Mouse (Mus musculus): ENCODE data around the gene Nudt14.

Nudt14 gene

DNA sequence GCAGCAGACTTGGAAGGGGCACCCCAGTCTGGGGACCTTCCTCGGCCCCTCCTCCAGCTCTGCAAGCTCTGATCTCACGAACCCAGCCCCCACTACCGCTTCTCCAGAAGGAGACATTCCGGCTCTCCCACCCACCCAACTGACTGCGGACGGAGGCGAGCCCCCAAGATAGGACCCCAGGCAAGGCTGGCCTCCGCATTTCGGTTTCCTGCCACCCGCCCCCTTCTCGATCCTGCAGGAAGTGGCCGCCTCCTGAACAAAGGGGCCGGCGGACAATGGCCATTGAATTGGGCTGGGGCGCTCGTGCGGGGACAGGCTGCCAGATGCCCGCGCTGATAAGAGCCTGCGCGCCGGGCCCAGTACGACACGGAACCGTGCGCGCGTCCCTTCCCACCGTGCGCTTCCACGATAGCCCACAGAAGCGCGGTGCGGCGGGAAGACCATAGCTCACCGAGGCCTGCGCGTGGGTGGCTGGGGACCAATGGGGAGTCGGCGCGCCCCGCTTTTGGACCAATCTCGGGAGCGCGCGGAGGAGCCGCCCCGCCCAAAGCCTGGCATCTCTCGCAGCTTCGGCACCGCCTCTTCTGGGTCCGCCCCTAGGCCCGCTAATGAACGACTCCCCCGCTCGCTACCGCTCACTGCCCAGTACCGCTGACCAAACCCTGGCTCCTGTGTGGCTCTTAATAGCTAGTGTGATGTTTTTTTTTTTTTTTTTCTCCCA is 8.3 kb upstream of the Nudt14 start:
- DNase-seq: peak; percentile 93 to 96

- peak; percentile 59 to 72 for DNase-seq
These were observed 5.4 kb upstream of the Nudt14 start for GRCm38 (mm10) chr12:112947307-112947706.

GRCm38 (mm10) chr12:112943669-112944068 is 1.7 kb upstream of the Nudt14 start:
- DNase-seq: no peak

DNA sequence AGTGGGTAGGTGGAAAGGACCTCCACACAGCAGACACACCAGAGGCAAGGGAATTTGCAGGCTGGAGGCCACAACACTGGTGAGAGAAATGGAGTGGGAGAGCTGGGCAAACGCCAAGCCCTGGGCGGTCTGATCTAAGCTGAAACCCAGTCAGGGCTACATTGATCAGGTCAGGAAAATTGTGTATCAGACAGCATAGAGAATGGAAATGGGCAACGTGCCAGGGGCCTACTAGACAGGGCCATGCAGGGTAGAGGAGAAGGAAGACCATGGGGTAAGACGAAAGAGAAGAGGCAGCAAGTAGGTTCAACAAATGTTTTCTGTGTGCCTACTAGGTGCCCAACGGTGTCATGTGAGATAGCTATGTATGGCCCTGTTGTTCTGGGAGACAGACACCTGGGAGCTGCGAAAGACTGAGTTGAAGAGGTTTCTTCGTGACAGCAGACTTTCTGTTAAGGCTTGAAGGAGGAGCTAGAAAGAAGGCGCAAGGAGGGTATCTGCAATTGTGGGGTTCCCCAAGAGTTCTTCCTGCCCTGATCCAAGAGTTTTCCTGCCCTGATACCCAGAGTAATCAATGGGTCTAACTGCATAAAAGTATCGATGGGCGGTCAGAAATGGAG is 658 bp downstream of the Nudt14 start:
- peak in 1 of 2 experiments; percentile 64 for DNase-seq

- DNase-seq: no peak
These were observed 1.2 kb downstream of the Nudt14 start for GRCm38 (mm10) chr12:112940710-112941109.

GRCm38 (mm10) chr12:112940238-112940637 is 1.7 kb downstream of the Nudt14 start:
- DNase-seq: no peak

GRCm38 (mm10) chr12:112938873-112939565 is 2.9 kb downstream of the Nudt14 start:
- DNase-seq: peak; percentile 84 to 87

DNA sequence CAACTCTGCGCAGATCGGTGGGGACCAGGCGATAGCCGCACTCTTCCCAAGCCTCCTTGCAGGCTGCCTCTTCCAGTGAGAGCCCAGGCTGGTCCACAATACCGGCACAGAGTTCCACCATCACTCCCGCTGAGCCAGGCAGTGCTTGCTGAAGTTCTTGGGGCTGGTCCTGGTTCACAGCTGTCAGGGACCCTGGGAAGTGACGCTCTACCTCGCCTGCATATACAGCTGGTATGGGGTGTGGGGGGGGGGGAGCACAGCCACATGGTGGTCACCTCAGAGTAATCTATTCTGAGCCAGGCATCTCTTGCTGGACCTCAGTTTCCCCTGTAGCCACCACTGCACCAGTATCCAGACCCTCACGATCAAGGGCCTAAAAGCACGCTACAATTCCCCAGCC is 3.6 kb downstream of the Nudt14 start:
- DNase-seq: no peak

DNA sequence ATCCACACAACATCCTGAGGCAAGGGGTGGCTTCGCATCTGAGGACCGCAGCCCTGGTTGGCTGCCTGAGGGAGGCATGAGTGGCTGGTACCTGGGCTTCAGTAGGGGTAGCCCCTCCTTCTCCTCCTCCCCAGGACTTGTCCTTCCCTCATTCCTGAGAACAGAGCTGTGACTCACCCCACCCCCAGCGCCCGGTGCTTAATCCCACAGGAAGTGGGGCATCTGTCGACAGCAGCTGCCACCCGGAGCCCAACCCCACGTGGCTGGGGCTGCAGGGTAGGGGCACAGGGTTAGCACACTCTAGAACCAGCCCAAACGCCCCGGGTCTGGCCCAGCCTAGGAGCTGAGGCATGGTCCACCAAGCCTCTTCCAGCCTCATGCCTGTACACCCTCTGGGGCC is 4.0 kb downstream of the Nudt14 start:
- peak in 1 of 2 experiments; percentile 33 for DNase-seq

DNA sequence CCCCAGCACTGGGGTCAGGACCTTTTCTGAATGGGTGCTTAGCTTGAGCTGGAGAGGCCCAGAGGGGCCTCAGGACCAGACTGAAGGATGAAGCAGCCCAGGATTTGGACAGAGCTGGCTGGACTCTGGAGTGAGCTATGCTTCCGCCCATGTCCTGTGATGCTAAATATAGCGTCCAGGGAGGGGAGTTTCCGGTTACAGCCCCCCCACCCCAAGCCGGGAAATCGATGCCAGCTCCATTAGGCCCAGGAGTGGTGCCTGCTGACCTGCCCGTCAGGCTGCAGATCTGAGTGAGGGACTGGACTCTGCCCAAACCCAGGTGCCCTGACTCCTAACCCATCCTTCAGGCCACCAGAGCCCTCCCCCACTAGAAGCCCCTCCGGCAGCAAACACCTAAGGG is 9.3 kb downstream of the Nudt14 start:
- DNase-seq: no peak

DNA sequence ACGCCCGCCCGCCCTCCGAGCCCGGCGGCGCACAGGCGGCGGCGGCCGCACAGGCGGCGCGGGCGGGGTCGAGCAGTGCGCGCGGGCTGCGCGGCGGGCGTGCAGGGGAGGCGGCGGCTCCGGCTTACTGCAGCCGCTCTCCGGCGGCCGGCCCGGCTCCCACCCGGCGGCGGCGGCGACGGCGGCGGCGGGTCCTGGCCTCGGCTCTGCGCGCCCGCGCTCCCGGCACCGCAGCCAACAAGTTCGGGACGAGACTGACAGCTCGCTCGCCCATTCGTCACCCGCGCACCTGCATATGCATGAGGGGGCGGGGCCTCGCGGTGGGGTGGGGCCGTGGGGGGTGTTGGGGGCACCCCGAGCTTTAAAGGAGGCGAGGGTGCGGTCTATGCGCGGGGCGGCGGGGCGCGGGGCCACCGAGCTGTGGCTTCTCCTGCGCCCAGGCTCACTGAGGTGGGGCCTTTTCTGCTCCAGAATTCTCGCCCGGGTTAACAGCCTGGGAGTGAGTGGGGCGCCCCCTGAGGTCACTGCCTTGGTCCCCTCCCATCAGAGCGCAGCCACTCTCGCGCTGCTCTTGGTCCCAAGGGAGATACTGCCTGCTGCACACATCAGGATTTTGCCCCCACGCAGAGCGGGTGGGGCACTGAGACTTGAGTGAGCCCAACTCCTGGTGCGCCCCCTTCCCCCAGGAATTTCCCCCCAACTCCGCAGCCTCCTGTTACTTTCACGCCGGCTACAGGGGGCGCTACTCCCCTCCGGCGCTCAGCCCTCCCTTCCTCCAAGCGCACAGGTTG is 12.2 kb downstream of the Nudt14 start, which contains the start of gene Jag2:
Gene Jag2, minus strand, starts transcription at position 215 of the 791 bp plus-strand sequence.
- peak; percentile 50 to 74 for DNase-seq

GRCm38 (mm10) chr12:112928401-112929241 is 13.3 kb downstream of the Nudt14 start:
- peak in 1 of 2 experiments; percentile 46 for DNase-seq

DNA sequence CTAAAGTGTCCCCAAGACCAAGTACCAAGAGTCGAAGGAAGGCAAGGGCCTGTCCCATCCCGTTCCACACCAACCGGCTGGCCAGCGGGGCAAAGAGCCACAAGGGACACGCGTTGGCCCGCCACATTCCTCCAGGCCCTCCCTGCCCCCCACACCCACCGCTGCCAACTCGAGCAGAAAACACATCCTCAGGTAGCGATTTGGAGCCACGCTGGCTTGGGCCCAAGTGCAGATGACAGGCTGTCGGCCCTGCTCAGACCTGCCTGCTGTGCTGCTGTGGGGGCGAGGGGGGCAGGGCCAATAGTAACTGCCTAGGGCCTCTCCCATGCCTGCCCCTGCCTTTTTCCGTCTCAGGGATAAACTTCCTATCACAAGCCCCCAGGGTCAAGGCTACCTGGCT is 14.7 kb downstream of the Nudt14 start:
- DNase-seq: no peak

DNA sequence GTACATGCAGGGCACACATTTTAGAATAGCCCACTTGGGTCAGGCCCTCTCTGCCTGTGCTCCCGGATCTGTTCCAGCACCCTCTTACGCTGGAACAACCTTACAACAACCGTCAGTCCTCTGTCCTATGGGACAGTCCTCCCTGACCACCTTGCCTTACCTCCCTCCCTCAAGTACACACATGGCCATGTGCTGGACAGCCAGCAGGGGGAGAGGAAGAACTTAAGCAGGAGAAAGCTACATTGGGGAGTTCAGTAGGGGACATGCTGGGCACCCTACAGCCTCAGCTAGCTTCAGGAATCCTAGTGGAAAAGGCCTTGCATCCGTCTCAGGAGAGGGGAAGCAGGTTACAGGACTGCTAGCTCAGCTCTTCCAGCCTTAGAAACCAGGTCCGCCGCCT is 16.0 kb downstream of the Nudt14 start:
- no peak for DNase-seq

DNA sequence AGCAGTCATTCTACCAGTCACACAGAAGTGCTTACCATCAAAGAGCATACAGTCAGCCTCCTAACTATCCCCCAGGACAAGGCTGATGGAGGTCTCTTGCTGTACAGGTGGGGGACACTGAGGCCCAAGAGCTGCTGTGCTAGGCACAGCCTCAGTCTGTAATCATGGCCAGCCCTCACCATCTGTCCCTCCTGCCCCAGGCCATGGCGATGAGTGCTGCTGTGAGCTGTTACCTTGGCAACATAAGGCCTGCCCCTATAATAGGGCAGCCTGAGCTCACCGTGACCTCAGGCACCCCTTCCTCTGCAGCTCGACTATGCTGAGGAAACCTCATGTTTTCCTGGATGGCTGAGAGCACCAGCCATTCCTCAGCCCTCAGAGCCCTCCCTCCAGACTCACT is 19.4 kb downstream of the Nudt14 start:
- DNase-seq: no peak

DNA sequence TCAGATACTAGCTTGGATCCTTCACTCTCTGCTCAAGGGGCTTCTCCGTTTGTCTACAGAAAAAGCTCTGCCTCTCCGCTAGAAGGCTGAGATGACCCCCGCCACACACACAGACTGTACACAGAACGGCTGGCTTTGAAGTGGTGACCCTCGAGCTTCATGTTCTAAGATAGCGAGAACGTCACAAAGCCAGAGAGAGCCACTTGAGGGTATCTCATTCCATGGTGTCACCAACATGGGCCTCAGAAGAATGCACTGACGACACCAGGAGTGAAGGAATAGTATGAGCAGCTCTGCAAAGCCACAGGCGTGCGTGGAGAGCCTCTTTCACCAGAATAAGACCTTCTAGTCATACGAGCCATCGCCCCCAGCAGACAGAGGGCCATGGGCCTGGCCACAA is 20.4 kb downstream of the Nudt14 start:
- DNase-seq: no peak

- DNase-seq: no peak
These were observed 24.0 kb downstream of the Nudt14 start for GRCm38 (mm10) chr12:112917906-112918305.

DNA sequence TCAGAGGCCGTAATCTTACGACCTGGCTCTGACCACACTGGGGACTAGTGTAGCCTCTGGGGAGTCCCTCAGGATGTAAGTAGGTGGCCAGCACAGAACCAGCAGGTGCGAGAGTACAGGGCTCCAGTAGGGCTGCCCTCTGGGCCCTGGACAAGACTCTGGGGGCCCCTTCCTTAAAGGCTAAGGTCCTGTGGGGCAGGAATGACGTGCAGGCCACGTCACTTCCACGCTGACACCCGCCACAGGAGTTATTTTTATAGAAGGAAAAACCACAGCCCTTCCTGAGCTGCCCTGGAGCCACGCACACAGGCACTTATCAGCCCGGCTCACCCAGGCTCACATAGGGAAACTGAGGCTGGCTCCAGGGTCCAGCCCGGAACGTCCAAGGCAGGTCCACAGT is 24.4 kb downstream of the Nudt14 start:
- DNase-seq: no peak

- no peak for DNase-seq
These were observed 25.1 kb downstream of the Nudt14 start for GRCm38 (mm10) chr12:112916698-112917400.

DNA sequence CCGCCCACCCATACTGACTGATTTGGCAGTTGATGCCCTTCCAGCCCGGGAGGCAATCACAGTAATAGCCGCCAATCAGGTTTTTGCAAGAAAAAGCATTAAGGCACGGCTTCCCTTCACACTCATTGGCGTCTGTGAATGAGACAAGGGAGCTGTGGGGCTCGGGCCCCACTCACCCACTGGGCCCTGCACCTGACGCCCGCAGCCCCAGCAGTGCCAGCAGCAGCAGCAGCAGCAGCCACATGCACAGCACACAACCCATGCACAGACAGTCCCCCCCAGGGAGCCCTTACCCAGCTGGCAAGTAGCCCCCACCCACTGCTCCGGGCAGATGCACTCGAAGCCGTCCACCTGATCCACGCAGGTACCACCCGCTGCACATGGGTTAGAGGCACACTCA is 26.3 kb downstream of the Nudt14 start:
- no peak for DNase-seq

GRCm38 (mm10) chr12:112914527-112914926 is 27.4 kb downstream of the Nudt14 start:
- DNase-seq: no peak
